Mouse (Mus musculus): ENCODE measurements around the gene Defa21.
"Not testable (repeated sequence)": the region's sequence is repeated elsewhere in the genome, so short reads cannot be mapped to it uniquely, and the experiment has no call there.

Gene Defa21

DNA sequence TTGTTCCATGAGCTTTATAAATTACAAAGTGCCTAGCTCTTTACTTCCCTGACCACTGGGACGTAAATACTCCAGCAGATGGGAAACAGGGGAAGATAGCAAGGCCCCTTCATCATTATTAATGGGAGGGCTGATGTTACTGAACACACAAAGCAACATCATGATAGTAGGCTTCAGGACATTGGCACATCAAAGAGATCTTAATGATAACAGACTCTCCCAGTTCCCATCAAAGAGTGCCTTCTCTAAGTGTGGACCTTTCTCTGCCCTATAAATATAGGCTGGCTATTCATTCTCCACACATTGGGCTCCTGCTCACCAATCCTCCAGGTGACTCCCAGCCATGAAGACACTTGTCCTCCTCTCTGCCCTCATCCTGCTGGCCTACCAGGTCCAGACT lies at the start of gene Defa21:
Defa21 (plus strand) TSS at position 301 of the 400 bp plus-strand sequence.
- DNase-seq (ENCODE audit: low read depth): not testable (repeated sequence)

DNA sequence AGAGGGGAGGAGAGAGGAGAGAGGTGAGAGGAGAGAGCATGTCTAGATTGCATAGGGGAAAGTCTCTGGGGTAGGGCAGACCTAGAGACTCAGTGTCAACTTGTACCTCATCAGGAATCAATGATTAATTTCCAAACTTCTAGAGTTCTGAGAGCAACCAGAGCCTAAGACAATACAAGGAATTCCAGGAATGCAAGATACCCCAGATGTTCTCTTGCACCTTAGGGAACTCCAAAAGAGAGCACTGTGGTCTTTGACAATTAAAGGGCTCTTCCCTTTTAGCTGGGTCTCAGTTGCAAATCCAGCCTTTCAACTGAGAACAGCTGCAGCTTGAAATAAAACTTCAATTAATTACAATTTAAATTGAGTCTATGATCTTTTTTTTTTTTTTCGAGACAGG lies 45.5 kb upstream of the Defa21 start:
- DNase-seq (ENCODE audit: low read depth): no peak

DNA sequence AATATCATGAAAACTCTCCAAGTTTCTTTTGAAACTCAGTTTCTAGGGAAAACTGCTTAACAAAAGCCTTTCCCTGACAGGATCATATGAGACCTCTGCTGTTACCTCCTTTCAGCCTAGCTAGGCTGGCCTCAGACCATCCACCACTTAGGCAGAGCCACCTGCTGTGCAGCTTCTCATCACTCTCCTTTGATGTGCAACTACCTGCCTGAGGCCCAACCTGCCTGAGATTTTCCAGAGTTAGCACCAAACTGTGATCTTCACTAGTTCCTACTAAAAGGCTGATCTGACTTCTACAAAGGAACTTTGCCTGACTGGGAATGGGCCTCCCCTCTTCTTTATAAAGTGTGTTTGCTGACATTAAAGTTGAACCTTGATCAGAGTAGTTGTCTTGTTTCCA lies 31.3 kb upstream of the Defa21 start:
- DNase-seq (ENCODE audit: low read depth): not testable (repeated sequence)

DNA sequence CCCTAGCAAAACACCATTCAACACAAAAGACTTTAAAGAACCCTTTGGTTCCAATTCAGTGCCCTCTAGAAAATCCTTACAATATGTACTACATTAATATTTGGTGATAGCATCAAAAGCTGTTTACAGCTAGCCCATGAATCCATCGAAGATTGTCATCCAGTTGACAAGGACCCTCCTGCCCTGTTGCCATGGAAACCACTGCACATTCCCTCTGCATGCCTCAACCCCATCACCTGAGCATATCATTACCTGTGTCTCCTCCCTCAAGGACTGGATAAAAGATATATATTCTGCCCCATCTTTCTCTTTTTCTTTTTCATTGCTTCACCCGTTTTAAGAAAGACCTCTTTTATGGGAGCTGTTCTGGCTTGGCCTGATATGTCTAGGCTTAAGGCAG lies 28.6 kb upstream of the Defa21 start:
- DNase-seq (ENCODE audit: low read depth): no peak

DNA sequence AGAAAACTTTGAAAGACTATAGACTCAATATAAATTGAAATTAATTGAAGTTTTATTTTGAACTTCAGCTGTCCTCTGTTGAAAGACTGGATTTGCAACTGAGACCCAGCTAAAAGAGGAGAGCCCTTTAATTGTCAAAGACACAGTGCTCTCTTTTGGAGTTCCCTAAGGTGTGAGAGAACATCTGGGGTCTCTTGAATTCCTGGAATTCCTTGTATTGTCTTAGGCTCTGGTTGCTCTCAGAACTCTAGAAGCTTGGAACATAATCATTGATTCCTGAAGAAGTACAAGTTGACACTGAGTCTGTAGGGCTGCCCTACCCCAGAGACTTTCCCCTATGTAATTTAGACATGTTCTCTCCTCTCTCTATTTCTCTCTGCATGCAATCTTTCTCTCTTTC lies 28.1 kb upstream of the Defa21 start:
- DNase-seq (ENCODE audit: low read depth): no peak

DNA sequence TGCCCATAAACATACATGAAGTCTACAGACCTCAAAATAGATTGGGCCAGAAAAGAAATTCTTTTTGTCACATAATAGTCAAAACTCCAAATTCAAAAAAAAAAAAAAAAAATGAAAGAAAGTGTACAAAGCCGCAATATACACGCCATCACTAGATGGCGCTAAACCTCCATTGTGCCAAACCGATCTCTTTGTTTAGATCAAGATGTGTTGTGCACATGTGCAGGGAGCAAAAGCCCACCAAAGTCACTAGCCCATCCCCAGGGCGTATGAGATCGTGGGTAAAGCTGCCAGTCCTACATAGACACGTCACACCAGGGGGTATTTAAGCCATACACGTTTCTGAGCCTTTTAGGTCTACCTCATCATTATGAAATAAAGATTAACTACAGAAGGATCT lies 24.2 kb upstream of the Defa21 start:
- peak; percentile 29 for DNase-seq (ENCODE audit: low read depth)

DNA sequence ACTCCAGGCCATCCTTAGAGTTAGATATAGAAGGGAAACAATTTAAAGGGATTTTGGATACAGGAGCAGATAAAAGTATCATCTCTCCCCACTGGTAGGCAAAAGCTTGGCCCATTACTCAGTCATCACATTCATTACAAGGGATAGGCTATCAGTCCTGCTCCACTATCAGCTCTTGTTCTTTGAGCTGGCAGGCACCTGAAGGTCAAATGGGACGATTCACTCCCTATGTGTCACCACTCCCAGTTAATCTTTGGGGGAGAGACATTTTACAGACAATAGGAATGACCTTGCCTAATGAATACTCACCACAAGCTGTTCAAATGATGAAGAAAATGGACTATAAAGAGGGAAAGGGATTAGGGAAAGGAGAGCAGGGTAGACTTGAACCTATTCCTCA lies 18.5 kb upstream of the Defa21 start:
- no peak for DNase-seq (ENCODE audit: low read depth)

DNA sequence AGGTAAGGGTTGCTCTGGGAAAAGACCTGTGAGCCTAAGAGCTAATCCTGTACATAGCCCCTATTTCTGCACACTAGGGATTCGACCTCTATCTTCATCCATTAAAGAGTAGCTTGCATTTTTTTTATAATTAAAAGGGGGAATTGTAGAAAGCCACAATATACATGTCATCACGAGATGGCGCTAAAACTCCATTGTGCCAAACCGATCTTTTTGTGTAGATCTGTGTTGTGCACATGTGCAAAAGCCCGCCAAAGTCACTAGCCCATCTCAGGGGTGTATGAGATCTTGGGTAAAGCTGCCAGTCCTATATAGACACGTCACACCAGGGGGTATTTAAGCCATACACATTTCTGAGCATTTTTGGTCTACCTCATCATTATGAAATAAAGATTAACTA lies 16.8 kb upstream of the Defa21 start:
- DNase-seq (ENCODE audit: low read depth): peak; percentile 63

DNA sequence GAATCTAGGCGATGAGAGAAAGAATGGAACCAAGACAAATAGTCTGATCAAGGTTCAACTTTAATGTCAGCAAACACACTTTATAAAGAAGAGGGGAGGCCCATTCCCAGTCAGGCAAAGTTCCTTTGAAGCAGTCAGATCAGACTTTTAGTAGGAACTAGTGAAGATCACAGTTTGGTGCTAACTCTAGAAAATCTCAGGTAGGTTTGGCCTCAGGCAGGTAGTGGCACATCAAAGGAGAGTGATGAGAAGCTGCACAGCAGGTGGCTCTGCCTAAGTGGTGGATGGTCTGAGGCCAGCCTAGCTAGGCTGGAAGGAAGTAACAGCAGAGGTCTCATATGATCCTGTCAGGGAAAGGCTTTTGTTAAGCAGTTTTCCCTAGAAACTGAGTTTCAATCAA lies 14.8 kb upstream of the Defa21 start:
- DNase-seq (ENCODE audit: low read depth): not testable (repeated sequence)

DNA sequence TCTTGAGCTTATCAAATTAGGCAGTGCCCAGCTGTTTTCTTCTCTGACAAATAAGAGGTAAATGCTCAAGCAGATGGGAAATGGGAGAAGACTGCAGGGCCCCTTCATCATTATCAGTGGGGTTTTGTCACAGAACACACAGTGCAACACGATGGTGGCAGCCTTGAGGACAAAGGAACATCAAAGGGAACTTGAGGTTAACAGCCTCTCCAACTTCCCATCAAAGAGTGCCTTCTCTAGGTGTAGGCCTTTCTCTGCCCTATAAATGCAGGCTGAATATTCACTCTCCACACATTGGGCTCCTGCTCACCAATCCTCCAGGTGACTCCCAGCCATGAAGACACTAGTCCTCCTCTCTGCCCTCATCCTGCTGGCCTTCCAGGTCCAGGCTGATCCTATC lies 29.4 kb downstream of the Defa21 start, which contains the start of gene Defa23:
Defa23 (plus strand) TSS at position 301 of the 400 bp plus-strand sequence.
- not testable (repeated sequence) for DNase-seq (ENCODE audit: low read depth)

DNA sequence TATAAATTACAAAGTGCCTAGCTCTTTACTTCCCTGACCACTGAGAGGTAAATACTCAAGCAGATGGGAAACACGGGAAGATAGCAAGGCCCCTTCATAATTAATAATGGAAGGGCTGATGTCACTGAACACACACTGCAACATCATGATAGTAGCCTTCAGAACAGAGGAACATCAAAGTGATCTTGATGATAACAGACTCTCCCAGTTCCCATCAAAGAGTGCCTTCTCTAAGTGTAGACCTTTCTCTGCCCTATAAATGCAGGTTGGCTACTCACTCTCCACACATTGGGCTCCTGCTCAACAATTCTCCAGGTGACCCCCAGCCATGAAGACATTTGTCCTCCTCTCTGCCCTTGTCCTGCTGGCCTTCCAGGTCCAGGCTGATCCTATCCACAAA lies 39.4 kb downstream of the Defa21 start, which contains the start of gene Defa35:
Defa35 (plus strand) TSS at position 301 of the 400 bp plus-strand sequence.
- DNase-seq (ENCODE audit: low read depth): not testable (repeated sequence)

Measured in 416B (cell line).